Mouse (Mus musculus) inflammation-experienced regulatory T-cells (primary cell): ENCODE results near the gene Chrnb2. TPM values are rescaled to one million over a fixed set of nuclear protein-coding genes. Genes with fewer than 3 reads are reported as not detected.

ENCODE experiments used
- polyA plus RNA-seq, 2 experiments: library from polyadenylated mRNA; unstranded; fragments of 100-300 nt; shearing (Covaris generic); gene quantifications; one replicate each; pipeline ENCODE4 v1.2.1; 2017

The Chrnb2 gene
- 1 to 10 TPM; 1.3 to 2.6 TPM for polyA plus RNA-seq

GRCm38 (mm10) chr3:89764119-89764724, at the start of gene Chrnb2:
Chrnb2 (minus strand) TSS chr3:89764632.

GRCm38 (mm10) chr3:89772968-89773709, 8.7 kb upstream of the Chrnb2 start, which contains the start of gene Ube2q1:
Ube2q1 (plus strand) TSS chr3:89773616.

DNA sequence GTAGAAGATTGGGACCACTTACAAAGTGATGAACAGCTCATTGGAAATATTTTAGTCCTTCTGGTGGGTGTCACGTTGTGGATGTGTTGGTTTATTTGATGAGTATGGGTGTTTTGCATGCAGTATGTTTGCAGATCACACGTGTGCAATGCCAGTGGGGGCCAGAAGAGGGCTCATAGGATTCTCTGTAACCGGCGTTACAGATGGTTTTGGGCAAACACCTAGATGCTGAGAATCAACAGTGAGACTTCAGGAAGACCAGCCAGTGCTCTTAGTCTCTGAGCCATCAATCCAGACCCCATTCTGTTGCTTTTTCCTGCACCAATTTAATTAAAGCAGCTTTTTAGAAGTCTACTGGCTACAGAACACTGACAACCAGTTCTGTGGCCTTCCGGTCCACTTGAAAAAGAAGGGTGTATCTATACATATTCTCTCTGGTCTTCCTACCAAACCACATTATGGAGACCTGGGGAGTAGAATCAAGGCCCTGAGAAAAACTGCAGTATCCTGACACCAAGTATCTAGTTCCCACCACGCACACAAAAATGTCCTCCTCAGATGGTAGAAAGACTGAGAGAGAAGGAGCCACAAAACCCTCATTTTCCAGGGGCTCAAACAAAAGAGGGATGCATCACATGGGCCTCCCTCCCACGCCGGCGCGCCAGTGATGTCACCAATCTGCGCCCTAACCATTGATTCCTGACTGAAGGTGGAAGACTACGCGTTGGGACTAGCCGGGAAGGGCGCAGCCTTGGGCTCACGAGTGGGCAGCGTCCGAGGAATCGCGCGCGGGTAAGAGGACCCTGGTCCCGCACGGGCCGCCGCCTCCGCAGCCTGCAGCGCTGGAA, 49.8 kb downstream of the Chrnb2 start, which contains the start of gene Adar:
Gene Adar, plus strand, starts transcription at position 664 of the 848 bp plus-strand sequence.

Other genes starting within 250 kb of the Chrnb2 start
- under 1 TPM; 0.04 to 0.12 TPM for gene Kcnn3, start 244.5 kb downstream of the Chrnb2 start, polyA plus RNA-seq
- gene Adar, start 49.6 kb downstream of the Chrnb2 start, polyA plus RNA-seq: 100 to 1,000 TPM in 1 of 2 experiments, 10 to 100 TPM in 1; 94.9 to 105 TPM
- gene Ube2q1, start 9.0 kb upstream of the Chrnb2 start, polyA plus RNA-seq: 10 to 100 TPM; 78.5 to 79.8 TPM
- gene She, start 66.7 kb upstream of the Chrnb2 start, polyA plus RNA-seq: 10 to 100 TPM in 1 of 2 experiments, 1 to 10 TPM in 1; 9.6 to 12.3 TPM
- 10 to 100 TPM; 42.8 to 65.2 TPM for gene Il6ra, start 148.6 kb upstream of the Chrnb2 start, polyA plus RNA-seq
- gene Atp8b2, start 198.9 kb upstream of the Chrnb2 start, polyA plus RNA-seq: 100 to 1,000 TPM; 103 to 105 TPM
- gene Hax1, start 234.1 kb upstream of the Chrnb2 start, polyA plus RNA-seq: 10 to 100 TPM; 97.9 to 98.2 TPM